Mouse (Mus musculus): ENCODE data around the gene Fam118b. TPM values are rescaled to one million over a fixed set of nuclear protein-coding genes. Genes with fewer than 3 reads are reported as not detected.

The Fam118b gene
- polyA plus RNA-seq, 1 experiment from 2014 or later = 58.2 TPM

DNA sequence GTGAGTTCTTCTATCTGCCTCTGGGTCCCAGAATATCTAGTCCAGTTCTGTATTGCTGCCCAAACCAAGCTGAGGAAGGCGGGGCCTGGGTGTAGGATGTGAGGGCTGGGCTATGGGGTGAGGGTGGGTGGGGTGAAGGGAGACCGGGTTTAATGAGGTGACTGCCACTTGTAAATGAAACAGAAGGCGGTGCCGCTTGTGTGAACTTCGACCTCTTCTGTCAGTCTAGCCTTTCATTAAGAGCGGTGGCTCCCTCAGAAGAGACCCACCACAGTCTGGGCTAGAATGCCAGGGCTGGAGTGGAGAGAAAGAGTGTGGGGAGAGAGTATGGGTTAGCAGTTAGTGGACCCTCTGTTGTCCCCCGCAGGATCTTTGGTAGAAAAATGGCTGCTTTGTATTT lies 22.4 kb upstream of the Fam118b start:
- no peak for ATAC-seq (ENCODE audit: low FRiP score, low read depth)
- Histone ChIP-seq H3K9me3 (no peaks in the 10 kb centered on the region), H3K27ac (no peak overlapping the region), H3K4me1 (peaks cover 47% of the 10 kb centered on the region), H3K4me3 (no peak overlapping the region), H3K4me2 (replicated peaks) (no peak overlapping the region), H3K9ac (no peak overlapping the region), H3K36me3 (no peaks in the 10 kb centered on the region), H3K27me3 (no peaks in the 10 kb centered on the region)
- WGBS = 19% methylated on average over 7 of the region's 7 CpGs

DNA sequence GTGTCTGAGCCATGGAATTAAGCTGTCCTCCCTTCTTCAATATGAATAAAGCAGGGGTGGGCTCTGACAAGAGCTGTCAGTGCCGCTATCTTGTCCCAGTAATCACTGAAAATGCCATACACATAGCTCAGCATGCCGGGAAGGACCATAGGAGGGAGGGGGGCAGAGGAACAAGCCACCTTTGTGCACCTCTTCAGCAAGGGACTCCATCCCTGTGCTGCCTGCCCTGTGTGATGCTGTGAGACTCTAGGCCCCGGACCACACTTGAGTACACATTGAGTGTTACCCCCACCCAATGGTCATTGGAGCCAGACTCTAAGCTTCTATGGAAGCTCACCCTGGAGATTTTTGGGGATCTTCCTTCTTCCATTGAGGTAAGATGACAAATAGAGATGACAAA lies 18.7 kb upstream of the Fam118b start:
- no peaks in the 10 kb centered on the region for H3K9me3 ChIP-seq
- no peaks in the 10 kb centered on the region for H3K36me3 ChIP-seq
- H3K27ac ChIP-seq = no peak overlapping the region
- WGBS = 87% methylated on average over 3 of the region's 3 CpGs
- H3K27me3 ChIP-seq = no peaks in the 10 kb centered on the region
- no peak for ATAC-seq (ENCODE audit: low FRiP score, low read depth)
- H3K4me2 ChIP-seq (replicated peaks) = no peak overlapping the region
- no peak overlapping the region for H3K4me3 ChIP-seq
- no peak overlapping the region for H3K9ac ChIP-seq
- peaks cover 59% of the 10 kb centered on the region for H3K4me1 ChIP-seq

DNA sequence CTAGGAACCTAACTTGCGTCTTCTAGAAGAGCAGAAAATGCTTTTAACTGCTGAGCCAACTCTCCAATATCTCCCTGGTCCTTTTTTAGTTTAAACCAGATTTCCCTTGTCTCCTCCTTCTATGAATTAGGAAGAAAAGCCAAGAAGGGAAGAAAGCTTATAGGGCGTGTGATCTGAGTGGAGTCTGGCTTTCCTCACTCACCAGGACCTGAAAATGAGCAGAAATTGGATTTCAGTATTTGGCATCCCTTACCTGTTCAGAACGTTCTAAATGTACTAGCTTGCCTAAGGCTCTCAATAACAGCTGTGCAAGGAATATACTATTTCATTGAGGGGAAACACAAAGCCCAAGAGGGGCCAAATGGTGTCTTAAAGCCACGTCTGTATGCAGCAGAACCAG lies 16.7 kb upstream of the Fam118b start:
- WGBS = 57% methylated on average over 4 of the region's 4 CpGs
- Histone ChIP-seq H3K4me1 (peaks cover 49% of the 10 kb centered on the region), H3K9me3 (no peaks in the 10 kb centered on the region), H3K27me3 (no peaks in the 10 kb centered on the region), H3K27ac (no peak overlapping the region), H3K4me2 (replicated peaks) (no peak overlapping the region), H3K9ac (no peak overlapping the region), H3K4me3 (no peak overlapping the region), H3K36me3 (no peaks in the 10 kb centered on the region)
- 0 out of 2 replicates have a peak, but pooled peaks have one; percentile 48 for ATAC-seq (ENCODE audit: low FRiP score, low read depth)

DNA sequence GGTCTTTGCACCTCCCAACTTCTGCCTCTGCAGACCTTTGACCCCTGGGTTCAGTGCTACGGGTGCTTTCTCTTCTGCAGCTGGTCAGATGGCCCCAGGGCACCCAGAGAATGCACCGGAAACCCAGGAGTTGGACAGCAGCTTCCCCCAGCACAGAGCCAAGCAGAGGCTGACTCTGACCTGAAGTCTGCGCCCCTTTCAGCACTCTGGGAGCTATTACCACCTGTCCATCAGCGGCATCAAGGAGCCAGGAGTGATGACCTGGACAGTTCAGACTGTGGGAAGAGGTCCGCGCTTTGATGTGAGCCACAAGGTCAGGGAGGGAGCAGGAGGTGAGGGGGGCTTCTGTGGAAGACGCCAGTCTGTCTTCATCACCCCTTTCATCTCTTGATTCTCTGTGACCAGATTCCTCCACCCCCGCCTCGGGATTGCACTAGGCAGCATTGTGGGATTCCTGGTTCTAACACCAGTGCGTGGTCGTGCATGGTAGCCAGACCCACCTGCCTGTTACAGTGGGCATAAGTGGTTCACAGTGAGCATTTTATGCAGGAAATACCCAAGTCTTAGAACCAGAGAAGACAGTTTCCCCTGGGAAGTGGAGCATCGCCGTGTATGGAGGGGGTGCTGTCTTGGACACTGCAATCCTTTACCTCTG lies 15.9 kb upstream of the Fam118b start:
- Histone ChIP-seq H3K27ac (no peak overlapping the region; the same call in 1 of the 2 replicates), H3K27me3 (no peaks in the 10 kb centered on the region), H3K4me3 (no peak overlapping the region), H3K4me1 (peaks cover 41% of the 10 kb centered on the region), H3K4me2 (replicated peaks) (no peak overlapping the region), H3K9ac (no peak overlapping the region), H3K36me3 (peaks cover 5% of the 10 kb centered on the region; the same call in 1 of the 2 replicates), H3K9me3 (no peaks in the 10 kb centered on the region)
- ATAC-seq (ENCODE audit: low FRiP score, low read depth) = no peak
- WGBS = 44% methylated on average over 13 of the region's 13 CpGs

DNA sequence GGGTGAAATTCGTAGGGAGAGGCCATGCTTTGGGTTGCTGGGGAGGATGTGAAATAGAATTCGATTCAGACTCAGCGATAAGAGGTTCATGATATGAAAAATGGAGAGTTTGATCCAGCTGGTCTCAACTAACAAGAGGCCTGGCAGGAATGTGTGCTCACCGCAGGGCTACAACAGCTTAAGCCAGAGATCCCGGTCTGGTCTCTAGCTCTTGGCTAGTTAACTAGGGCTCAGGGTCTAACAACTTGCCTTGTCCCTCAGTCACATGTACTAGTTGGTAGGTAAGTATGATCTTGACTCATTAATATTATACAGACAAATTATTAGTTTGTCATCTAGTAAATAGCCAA lies 15.2 kb upstream of the Fam118b start:
- no peak overlapping the region for H3K4me2 ChIP-seq (replicated peaks)
- H3K27me3 ChIP-seq = no peaks in the 10 kb centered on the region
- H3K36me3 ChIP-seq = peaks cover 10% of the 10 kb centered on the region
- peaks cover 34% of the 10 kb centered on the region for H3K4me1 ChIP-seq
- no peak overlapping the region for H3K9ac ChIP-seq
- H3K4me3 ChIP-seq = no peak overlapping the region
- H3K27ac ChIP-seq = 0 out of 2 replicates have a peak overlapping the region, but pooled peaks have one; percentile 28
- no peaks in the 10 kb centered on the region for H3K9me3 ChIP-seq
- WGBS = 47% methylated on average over 5 of the region's 5 CpGs
- ATAC-seq (ENCODE audit: low FRiP score, low read depth) = 0 out of 2 replicates have a peak, but pooled peaks have one; percentile 3

DNA sequence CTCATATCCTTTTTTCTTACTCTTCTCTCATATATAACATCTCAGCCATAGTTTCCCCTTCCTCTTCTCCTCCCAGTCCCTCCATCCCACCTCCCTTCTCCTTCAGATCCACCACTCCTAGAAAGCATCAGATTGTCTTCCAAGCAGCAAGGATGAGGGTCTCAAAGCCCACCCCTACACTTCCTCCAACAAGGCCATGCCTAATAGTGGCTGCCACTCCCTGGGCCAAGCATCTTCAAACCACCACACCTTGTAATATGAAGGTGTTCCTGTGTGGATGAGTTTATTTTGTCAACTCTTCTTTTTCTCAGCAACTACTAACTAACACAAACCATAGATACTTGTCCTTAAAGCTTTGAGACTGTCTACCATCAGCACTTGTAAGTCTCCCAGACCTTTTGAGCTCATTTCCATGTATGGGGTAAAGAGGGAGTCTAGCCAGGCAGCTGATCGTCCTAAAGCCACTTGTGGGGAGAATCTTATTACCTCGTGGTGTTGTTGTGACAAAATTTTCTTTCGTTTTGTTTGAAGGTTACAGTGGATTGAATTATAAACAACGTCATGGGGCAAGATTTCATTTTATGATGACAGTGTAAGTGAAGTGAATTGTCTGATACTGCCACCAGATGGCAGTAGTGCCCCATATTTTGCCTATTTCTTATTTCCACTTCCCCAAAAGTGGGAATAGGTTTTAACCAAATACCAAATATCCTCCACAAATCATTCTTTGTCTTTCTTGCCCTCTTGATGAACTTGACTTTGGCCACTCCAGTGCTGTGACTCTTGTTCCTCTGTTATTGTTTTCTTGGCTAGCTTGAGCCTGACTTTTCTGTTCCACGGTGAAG lies 14.6 kb upstream of the Fam118b start:
- Histone ChIP-seq H3K27me3 (no peaks in the 10 kb centered on the region), H3K27ac (no peak overlapping the region), H3K4me2 (replicated peaks) (no peak overlapping the region), H3K9ac (no peak overlapping the region), H3K9me3 (no peaks in the 10 kb centered on the region), H3K36me3 (peaks cover 16% of the 10 kb centered on the region), H3K4me1 (peaks cover 32% of the 10 kb centered on the region), H3K4me3 (no peak overlapping the region)
- ATAC-seq (ENCODE audit: low FRiP score, low read depth) = peak; percentile 29; the same call in 1 of the 2 replicates
- WGBS = 15% methylated on average over 5 of the region's 5 CpGs

DNA sequence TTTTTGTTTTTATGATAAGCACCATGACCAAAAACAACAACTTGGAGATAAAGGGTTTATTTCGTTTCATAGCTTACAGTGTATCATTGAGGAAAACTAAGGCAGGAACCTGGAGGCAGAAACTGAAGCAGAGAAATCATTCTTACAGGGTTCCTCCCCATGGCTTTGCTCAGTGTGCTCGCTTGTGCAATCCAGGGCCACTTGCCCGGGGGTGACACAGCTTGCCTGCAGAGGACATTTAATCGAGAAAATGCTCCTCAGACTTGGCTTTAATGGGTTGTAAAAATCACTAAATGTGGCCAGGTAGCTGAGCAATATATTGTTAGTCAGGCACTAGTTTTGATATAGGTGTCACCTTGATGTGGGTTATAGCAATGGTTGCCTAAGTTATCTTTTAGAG lies 10.8 kb upstream of the Fam118b start:
- H3K4me2 ChIP-seq (replicated peaks) = no peak overlapping the region
- peaks cover 49% of the 10 kb centered on the region for H3K36me3 ChIP-seq
- peaks cover 16% of the 10 kb centered on the region for H3K4me1 ChIP-seq

DNA sequence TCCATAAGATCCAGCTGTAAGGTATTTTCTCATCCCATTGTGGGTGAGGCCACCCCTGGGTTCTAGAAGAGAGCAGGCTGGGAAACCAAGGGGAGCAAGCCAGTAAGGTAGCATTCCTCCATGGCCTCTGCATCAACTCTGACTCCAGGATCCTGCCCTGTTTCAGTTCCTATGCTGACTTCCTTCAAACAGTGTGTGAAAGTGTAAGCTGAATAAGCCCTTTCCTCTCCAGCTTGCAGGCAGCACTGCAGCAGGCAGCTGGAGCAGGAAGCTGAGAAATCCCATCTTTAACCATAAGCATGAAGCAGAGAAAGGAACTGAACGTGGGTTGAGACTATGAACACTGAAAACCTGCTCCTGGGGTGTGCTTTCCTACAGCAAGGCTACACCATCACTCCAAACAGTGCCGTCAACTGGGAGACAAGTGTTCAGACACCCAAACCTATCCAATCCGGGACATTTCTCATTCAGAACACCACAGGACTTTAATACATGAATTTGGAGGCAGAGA lies 10.3 kb upstream of the Fam118b start:
- Histone ChIP-seq H3K36me3 (peaks cover 54% of the 10 kb centered on the region), H3K4me1 (peaks cover 10% of the 10 kb centered on the region), H3K27me3 (no peaks in the 10 kb centered on the region), H3K27ac (no peak overlapping the region), H3K4me3 (no peak overlapping the region), H3K4me2 (replicated peaks) (no peak overlapping the region), H3K9ac (no peak overlapping the region), H3K9me3 (no peaks in the 10 kb centered on the region)
- ATAC-seq (ENCODE audit: low FRiP score, low read depth) = no peak
- 87% methylated on average over 3 of the region's 3 CpGs for WGBS

More for the DNA sequence above, 10.8 kb upstream of the Fam118b start:
- 77% methylated on average over 4 of the region's 4 CpGs for WGBS
- Histone ChIP-seq H3K9me3 (no peaks in the 10 kb centered on the region), H3K4me3 (no peak overlapping the region), H3K9ac (no peak overlapping the region), H3K27me3 (no peaks in the 10 kb centered on the region), H3K27ac (no peak overlapping the region)
- no peak for ATAC-seq (ENCODE audit: low FRiP score, low read depth)

DNA sequence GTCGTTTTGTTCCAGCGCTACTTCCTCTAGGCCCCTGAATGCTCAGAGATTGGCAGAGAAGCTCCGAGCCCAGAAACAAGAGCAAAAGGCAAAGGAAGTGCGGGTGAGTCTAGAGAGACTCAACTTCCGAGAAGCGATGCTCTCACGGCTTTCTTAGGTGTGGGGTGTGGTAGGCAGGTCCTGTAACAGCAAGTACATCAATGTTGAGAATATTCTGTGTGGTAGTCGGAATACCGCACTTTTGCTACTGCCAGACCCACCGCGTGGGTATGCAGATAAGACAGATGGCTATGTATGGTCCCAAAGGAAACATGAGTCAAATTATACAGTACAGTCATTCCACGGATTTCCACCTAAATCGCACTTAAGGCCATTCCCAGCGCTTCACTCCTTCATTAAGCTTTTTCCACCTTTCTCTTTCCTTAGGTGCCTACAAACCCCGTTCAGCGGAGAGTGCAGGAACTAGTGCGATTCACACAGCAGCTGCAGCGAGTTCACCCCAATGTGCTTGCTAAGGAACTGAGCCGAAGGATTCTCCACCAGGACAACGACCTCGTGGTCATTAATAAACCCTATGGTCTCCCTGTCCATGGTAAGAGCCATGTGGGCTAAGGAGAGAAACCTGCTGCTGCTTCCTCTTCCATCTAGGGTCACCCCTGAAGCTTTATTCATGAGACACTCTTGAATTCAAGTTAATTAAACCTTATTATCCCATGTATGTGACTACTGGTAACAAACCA lies 541 bp upstream of the Fam118b start:
- Histone ChIP-seq H3K9me3 (no peaks in the 10 kb centered on the region), H3K36me3 (peaks cover 32% of the 10 kb centered on the region), H3K27me3 (no peaks in the 10 kb centered on the region), H3K4me2 (replicated peaks) (peak overlapping the region; percentile 67), H3K27ac (peak overlapping the region; percentile 39; the same call in 1 of the 2 replicates), H3K4me1 (peaks cover 19% of the 10 kb centered on the region), H3K9ac (peak overlapping the region; percentile 80), H3K4me3 (peak overlapping the region; percentile 76)
- WGBS = 2% methylated on average over 21 of the region's 21 CpGs
- peak; percentile 64 for ATAC-seq (ENCODE audit: low FRiP score, low read depth)

DNA sequence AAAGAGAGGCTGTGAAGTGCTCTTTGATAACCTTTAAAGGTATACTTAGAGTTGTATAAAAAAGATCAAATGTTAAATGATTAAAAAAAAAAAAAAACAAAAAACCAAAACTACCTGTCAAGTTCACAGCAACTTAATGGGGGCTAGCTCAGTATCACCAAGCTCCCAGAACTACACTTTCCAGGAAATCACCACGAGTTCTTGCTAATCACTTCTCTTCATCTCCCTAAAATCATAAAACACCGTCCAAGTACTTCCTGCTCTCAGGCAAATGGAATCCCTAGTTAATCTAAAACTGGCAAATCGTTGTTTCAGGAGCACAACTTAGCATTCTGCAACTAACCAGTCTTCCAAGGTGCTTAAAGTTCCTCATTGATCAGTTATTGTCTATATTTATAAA lies 3.1 kb downstream of the Fam118b start:
- Histone ChIP-seq H3K4me1 (peaks cover 19% of the 10 kb centered on the region), H3K27me3 (no peaks in the 10 kb centered on the region), H3K4me2 (replicated peaks) (no peak overlapping the region), H3K9me3 (no peaks in the 10 kb centered on the region), H3K4me3 (no peak overlapping the region), H3K36me3 (peaks cover 5% of the 10 kb centered on the region; the same call in 1 of the 2 replicates), H3K27ac (no peak overlapping the region), H3K9ac (no peak overlapping the region)
- ATAC-seq (ENCODE audit: low FRiP score, low read depth) = no peak
- WGBS = 61% methylated on average over 3 of the region's 3 CpGs

DNA sequence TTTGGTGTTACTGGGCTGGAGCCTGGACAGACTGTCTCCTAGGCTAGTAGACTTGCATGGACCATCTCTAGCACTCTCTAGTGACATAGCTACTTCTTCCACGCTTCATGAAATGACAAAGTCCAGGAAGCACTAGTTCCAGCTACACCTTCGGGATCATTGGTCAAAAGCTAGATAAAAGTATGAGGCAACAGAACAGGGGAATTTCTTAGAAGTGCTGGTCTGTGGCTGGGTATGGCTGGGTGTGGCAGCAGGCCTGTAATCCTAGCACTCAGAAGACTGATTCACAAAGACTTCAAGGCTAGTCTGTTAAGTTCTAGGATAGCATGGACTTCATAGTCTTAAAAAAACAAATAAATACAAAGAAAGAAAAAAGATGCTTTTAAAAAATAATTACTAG lies 4.2 kb downstream of the Fam118b start:
- Histone ChIP-seq H3K4me1 (peaks cover 12% of the 10 kb centered on the region), H3K9ac (no peak overlapping the region), H3K36me3 (peaks cover 5% of the 10 kb centered on the region; the same call in 1 of the 2 replicates), H3K4me2 (replicated peaks) (no peak overlapping the region), H3K27me3 (no peaks in the 10 kb centered on the region), H3K9me3 (no peaks in the 10 kb centered on the region), H3K4me3 (no peak overlapping the region), H3K27ac (no peak overlapping the region)
- WGBS = 95% methylated on average over 2 of the region's 2 CpGs
- no peak for ATAC-seq (ENCODE audit: low FRiP score, low read depth)

DNA sequence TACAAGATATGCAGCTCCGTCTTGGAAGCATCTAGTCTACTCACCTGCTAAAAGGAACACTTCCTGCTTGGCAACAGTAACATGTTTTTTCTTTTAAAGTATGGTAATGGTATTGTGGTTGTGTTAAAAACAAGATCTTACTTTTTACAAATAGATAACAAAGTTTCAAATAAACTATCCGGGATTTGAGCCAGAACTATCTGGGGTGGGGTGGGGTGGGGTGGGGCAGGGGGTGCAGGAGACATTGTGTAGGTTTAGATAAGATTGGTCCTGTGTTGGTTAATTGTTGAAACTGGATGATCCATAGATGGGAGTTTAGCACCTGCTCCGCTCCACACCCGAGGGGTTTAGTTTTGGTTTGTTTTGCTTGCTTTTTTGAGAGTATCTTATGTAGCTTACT lies 5.2 kb downstream of the Fam118b start:
- Histone ChIP-seq H3K36me3 (peaks cover 6% of the 10 kb centered on the region), H3K4me1 (peaks cover 9% of the 10 kb centered on the region), H3K4me2 (replicated peaks) (no peak overlapping the region), H3K4me3 (no peak overlapping the region), H3K27me3 (no peaks in the 10 kb centered on the region), H3K9me3 (no peaks in the 10 kb centered on the region), H3K27ac (no peak overlapping the region), H3K9ac (no peak overlapping the region)
- WGBS = 90% methylated on average over 4 of the region's 4 CpGs
- no peak for ATAC-seq (ENCODE audit: low FRiP score, low read depth)
